Mouse (Mus musculus) lung, postnatal 0 days (tissue): Measurements from ENCODE around the gene Mettl23.

Experiments
- CTCF ChIP-seq: IDR thresholded peaks from 2 replicates; pipeline ENCODE4 v1.5.1; 2016; ENCODE audit warnings: antibody characterized with exemption, mild to moderate bottlenecking
- EP300 ChIP-seq: IDR thresholded peaks from 2 replicates; pipeline ENCODE4 v1.6.1; 2016; ENCODE audit warnings: antibody characterized with exemption, mild to moderate bottlenecking, control low read depth

- no peak for TF ChIP-seq CTCF
- TF ChIP-seq EP300, result no peak
Measured at GRCm38 (mm10) chr11:116808811-116809395, 34.2 kb upstream of the Mettl23 start.
